Mouse (Mus musculus): ENCODE data around the gene Alkbh6. TPM values are rescaled to one million over a fixed set of nuclear protein-coding genes. Genes with fewer than 3 reads are reported as not detected.

Gene Alkbh6
- polyA plus RNA-seq, 1 experiment from 2014 or later, result 70.7 TPM

DNA sequence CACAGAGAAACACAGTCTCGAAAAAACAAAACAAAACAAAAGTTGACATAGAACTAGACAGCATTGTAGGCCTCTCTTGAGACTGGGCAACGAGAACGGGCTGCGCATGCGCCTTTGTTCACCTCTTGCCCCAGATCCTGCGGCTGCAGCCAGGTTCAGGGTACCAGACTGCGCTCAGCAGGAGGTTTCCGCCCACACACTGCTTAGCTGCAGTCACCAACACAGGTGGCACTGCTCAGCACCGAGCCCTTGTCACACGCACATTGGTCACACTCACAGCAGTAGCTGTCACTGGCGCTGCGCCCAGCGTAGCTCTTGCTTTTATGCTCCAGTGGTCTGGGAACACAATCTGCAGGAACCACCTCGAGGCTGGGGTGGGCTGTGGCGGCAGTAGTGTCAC is 18.6 kb downstream of the Alkbh6 start:
- 66% methylated on average over 15 of the region's 15 CpGs for WGBS
- ATAC-seq (replicated peaks; ENCODE audit: low FRiP score, low TSS enrichment, low read depth) (no peak), DNase-seq (ENCODE audit: low spot score) (no peak)
- Histone ChIP-seq H3K27me3 (replicated peaks; ENCODE audit: control insufficient read depth, insufficient read depth, low read length) (0 out of 2 replicates have a peak, but pooled peaks cover 1% of the 10 kb centered on the region), H3K27ac (ENCODE audit: low read depth) (no peak overlapping the region), H3K9ac (ENCODE audit: low read length) (no peak overlapping the region), H3K9me3 (ENCODE audit: control insufficient read depth, low read length) (no peaks in the 10 kb centered on the region), H3K4me3 (ENCODE audit: low read depth, low read length) (no peak overlapping the region), H3K4me2 (ENCODE audit: low read length) (no peak overlapping the region), H3K4me1 (replicated peaks; ENCODE audit: control insufficient read depth, insufficient read depth, low read length) (peaks cover 6% of the 10 kb centered on the region; the same call in 1 of the 2 replicates), H3K36me3 (ENCODE audit: control insufficient read depth, insufficient read depth, low read length) (no peaks in the 10 kb centered on the region)

DNA sequence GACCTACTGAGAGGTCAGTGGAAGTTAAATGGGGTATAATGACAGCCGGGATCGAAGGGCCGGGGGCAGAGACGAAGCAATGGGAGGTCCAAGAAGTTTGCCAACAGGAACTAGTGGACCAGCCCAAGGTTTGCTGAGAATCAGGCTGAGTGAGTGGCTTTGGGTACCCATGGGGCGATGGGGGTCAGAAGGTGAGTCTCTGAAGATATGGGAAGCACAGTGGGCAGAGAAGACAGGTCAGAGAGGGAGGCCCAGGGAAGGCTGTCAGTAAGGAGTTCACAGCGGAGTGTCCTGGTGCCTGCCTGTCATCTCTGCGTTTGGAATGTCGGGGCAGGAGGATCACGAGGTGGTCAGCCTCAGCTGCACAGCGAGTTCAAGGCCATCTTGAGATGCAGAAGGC is 19.9 kb downstream of the Alkbh6 start:
- WGBS, result 46% methylated on average over 10 of the region's 10 CpGs
- DNase-seq (ENCODE audit: low spot score), result no peak

DNA sequence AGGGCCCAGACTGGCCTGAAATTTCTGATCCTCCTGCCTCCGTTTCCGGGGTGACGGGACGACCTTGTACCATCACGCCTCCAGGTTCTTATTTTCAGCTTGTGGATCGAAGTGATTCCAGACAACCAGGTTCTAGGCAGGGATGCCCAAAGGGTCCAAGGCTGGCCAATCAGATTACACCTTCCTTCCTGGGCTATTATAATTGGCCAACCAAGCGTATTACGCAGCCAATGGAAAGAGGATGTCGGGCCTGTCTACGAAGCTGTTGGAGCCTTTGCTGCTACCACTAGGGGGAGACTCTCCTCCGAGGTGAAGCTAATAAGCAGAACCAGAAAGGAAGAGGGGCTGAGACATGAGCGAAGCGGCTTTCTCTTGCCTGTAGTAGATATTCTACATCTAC is 23.4 kb downstream of the Alkbh6 start:
- Histone ChIP-seq H3K9me3 (ENCODE audit: control insufficient read depth, low read length) (no peaks in the 10 kb centered on the region), H3K36me3 (ENCODE audit: control insufficient read depth, insufficient read depth, low read length) (no peaks in the 10 kb centered on the region), H3K4me1 (replicated peaks; ENCODE audit: control insufficient read depth, insufficient read depth, low read length) (peaks cover 5% of the 10 kb centered on the region), H3K4me3 (ENCODE audit: low read depth, low read length) (no peak overlapping the region), H3K27ac (ENCODE audit: low read depth) (no peak overlapping the region), H3K4me2 (ENCODE audit: low read length) (peak overlapping the region; percentile 16; the same call in 1 of the 2 replicates), H3K27me3 (replicated peaks; ENCODE audit: control insufficient read depth, insufficient read depth, low read length) (peaks cover 27% of the 10 kb centered on the region), H3K9ac (ENCODE audit: low read length) (no peak overlapping the region)
- ATAC-seq (replicated peaks; ENCODE audit: low FRiP score, low TSS enrichment, low read depth), result peak; percentile 73
- WGBS, result 10% methylated on average over 13 of the region's 13 CpGs
- DNase-seq (ENCODE audit: low spot score), result peak; percentile 74

More for the DNA sequence above, 19.9 kb downstream of the Alkbh6 start:
- 0 out of 2 replicates have a peak, but pooled peaks cover 4% of the 10 kb centered on the region for H3K27me3 ChIP-seq (replicated peaks; ENCODE audit: control insufficient read depth, insufficient read depth, low read length)
- no peak for ATAC-seq (replicated peaks; ENCODE audit: low FRiP score, low TSS enrichment, low read depth)
- no peak overlapping the region for H3K27ac ChIP-seq (ENCODE audit: low read depth)
- H3K4me3 ChIP-seq (ENCODE audit: low read depth, low read length), result no peak overlapping the region
- no peak overlapping the region for H3K4me2 ChIP-seq (ENCODE audit: low read length)
- no peaks in the 10 kb centered on the region for H3K36me3 ChIP-seq (ENCODE audit: control insufficient read depth, insufficient read depth, low read length)
- no peaks in the 10 kb centered on the region for H3K9me3 ChIP-seq (ENCODE audit: control insufficient read depth, low read length)
- no peak overlapping the region for H3K9ac ChIP-seq (ENCODE audit: low read length)
- peaks cover 1% of the 10 kb centered on the region for H3K4me1 ChIP-seq (replicated peaks; ENCODE audit: control insufficient read depth, insufficient read depth, low read length)

GRCm38 (mm10) chr7:30332622-30333259 is 24.2 kb downstream of the Alkbh6 start:
- DNase-seq (ENCODE audit: low spot score) (no peak), ATAC-seq (replicated peaks; ENCODE audit: low FRiP score, low TSS enrichment, low read depth) (no peak)
- Histone ChIP-seq H3K4me2 (ENCODE audit: low read length) (no peak overlapping the region), H3K4me3 (ENCODE audit: low read depth, low read length) (no peak overlapping the region), H3K9me3 (ENCODE audit: control insufficient read depth, low read length) (no peaks in the 10 kb centered on the region), H3K9ac (ENCODE audit: low read length) (no peak overlapping the region), H3K27ac (ENCODE audit: low read depth) (no peak overlapping the region), H3K4me1 (replicated peaks; ENCODE audit: control insufficient read depth, insufficient read depth, low read length) (peaks cover 5% of the 10 kb centered on the region), H3K36me3 (ENCODE audit: control insufficient read depth, insufficient read depth, low read length) (no peaks in the 10 kb centered on the region), H3K27me3 (replicated peaks; ENCODE audit: control insufficient read depth, insufficient read depth, low read length) (peaks cover 27% of the 10 kb centered on the region)
- WGBS, result 68% methylated on average over 18 of the region's 18 CpGs

- Histone ChIP-seq H3K27ac (ENCODE audit: low read depth) (no peak overlapping the region), H3K4me1 (replicated peaks; ENCODE audit: control insufficient read depth, insufficient read depth, low read length) (peaks cover 5% of the 10 kb centered on the region), H3K9ac (ENCODE audit: low read length) (no peak overlapping the region), H3K4me3 (ENCODE audit: low read depth, low read length) (no peak overlapping the region), H3K9me3 (ENCODE audit: control insufficient read depth, low read length) (no peaks in the 10 kb centered on the region), H3K27me3 (replicated peaks; ENCODE audit: control insufficient read depth, insufficient read depth, low read length) (peaks cover 27% of the 10 kb centered on the region), H3K4me2 (ENCODE audit: low read length) (no peak overlapping the region), H3K36me3 (ENCODE audit: control insufficient read depth, insufficient read depth, low read length) (no peaks in the 10 kb centered on the region)
- 22% methylated on average over 4 of the region's 4 CpGs for WGBS
- ATAC-seq (replicated peaks; ENCODE audit: low FRiP score, low TSS enrichment, low read depth), result no peak; the same call in 1 of the 2 replicates
- peak; percentile 59 for DNase-seq (ENCODE audit: low spot score)
Observed at GRCm38 (mm10) chr7:30333436-30333835, 24.9 kb downstream of the Alkbh6 start.

DNA sequence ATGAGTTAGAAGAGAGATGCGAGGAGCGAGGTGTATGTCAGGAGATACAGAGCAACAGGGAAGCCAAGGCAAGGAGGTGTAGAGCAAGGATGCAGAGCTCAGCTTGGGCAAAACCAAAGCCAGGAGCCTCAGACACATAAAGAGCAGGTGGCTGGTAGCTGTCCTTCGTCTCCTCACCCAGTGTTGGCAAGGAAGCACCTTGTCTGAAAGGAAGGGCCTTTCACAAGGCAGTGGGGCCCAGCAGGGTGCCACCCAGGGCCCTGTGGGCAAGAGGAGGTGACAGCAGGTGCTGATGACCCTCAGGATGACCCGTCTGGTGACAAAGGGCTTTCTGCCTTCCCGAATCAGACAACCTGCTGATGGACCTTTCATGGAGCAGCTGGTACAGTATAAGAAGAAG is 26.0 kb downstream of the Alkbh6 start:
- no peak for DNase-seq (ENCODE audit: low spot score)
- Histone ChIP-seq H3K9me3 (ENCODE audit: control insufficient read depth, low read length) (no peaks in the 10 kb centered on the region), H3K36me3 (ENCODE audit: control insufficient read depth, insufficient read depth, low read length) (no peaks in the 10 kb centered on the region), H3K4me2 (ENCODE audit: low read length) (no peak overlapping the region), H3K9ac (ENCODE audit: low read length) (no peak overlapping the region), H3K27me3 (replicated peaks; ENCODE audit: control insufficient read depth, insufficient read depth, low read length) (peaks cover 27% of the 10 kb centered on the region), H3K4me1 (replicated peaks; ENCODE audit: control insufficient read depth, insufficient read depth, low read length) (peaks cover 5% of the 10 kb centered on the region), H3K4me3 (ENCODE audit: low read depth, low read length) (no peak overlapping the region), H3K27ac (ENCODE audit: low read depth) (no peak overlapping the region)
- 74% methylated on average over 5 of the region's 5 CpGs for WGBS
- ATAC-seq (replicated peaks; ENCODE audit: low FRiP score, low TSS enrichment, low read depth), result no peak

DNA sequence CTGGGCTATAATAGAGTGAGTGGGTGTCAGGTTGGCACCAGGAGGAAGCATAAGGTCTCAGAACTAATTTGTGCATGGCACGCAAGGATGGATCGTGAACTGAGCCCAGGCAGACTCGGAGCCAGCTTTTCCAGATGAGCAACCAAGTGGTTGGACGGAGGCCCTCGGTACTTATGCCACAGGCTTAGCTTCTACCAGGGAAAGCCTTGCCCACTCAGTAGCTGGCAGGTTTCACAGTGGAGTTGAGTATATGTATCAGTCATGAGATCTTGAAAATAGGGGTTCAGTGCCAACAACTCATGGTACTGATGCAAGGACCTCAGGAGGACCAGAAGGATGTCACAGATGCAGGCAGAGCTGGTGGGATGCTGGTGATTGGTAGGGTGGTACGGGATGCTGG is 27.2 kb downstream of the Alkbh6 start:
- DNase-seq (ENCODE audit: low spot score) (no peak), ATAC-seq (replicated peaks; ENCODE audit: low FRiP score, low TSS enrichment, low read depth) (no peak)
- Histone ChIP-seq H3K36me3 (ENCODE audit: control insufficient read depth, insufficient read depth, low read length) (no peaks in the 10 kb centered on the region), H3K27ac (ENCODE audit: low read depth) (no peak overlapping the region), H3K4me3 (ENCODE audit: low read depth, low read length) (no peak overlapping the region), H3K4me1 (replicated peaks; ENCODE audit: control insufficient read depth, insufficient read depth, low read length) (peaks cover 5% of the 10 kb centered on the region), H3K4me2 (ENCODE audit: low read length) (no peak overlapping the region), H3K27me3 (replicated peaks; ENCODE audit: control insufficient read depth, insufficient read depth, low read length) (peaks cover 27% of the 10 kb centered on the region), H3K9ac (ENCODE audit: low read length) (no peak overlapping the region), H3K9me3 (ENCODE audit: control insufficient read depth, low read length) (no peaks in the 10 kb centered on the region)
- WGBS, result 77% methylated on average over 6 of the region's 6 CpGs

GRCm38 (mm10) chr7:30336384-30336783 is 27.9 kb downstream of the Alkbh6 start:
- Histone ChIP-seq H3K4me1 (replicated peaks; ENCODE audit: control insufficient read depth, insufficient read depth, low read length) (peaks cover 5% of the 10 kb centered on the region), H3K4me3 (ENCODE audit: low read depth, low read length) (no peak overlapping the region), H3K9ac (ENCODE audit: low read length) (no peak overlapping the region), H3K36me3 (ENCODE audit: control insufficient read depth, insufficient read depth, low read length) (no peaks in the 10 kb centered on the region), H3K4me2 (ENCODE audit: low read length) (no peak overlapping the region), H3K27me3 (replicated peaks; ENCODE audit: control insufficient read depth, insufficient read depth, low read length) (peaks cover 27% of the 10 kb centered on the region), H3K27ac (ENCODE audit: low read depth) (no peak overlapping the region), H3K9me3 (ENCODE audit: control insufficient read depth, low read length) (no peaks in the 10 kb centered on the region)
- DNase-seq (ENCODE audit: low spot score) (peak; percentile 92), ATAC-seq (replicated peaks; ENCODE audit: low FRiP score, low TSS enrichment, low read depth) (peak; percentile 45; the same call in 1 of the 2 replicates)
- 4% methylated on average over 9 of the region's 9 CpGs for WGBS
